Comparison of ENCODE assay signal across 8 mouse cellular contexts in the genomic region with DNA sequence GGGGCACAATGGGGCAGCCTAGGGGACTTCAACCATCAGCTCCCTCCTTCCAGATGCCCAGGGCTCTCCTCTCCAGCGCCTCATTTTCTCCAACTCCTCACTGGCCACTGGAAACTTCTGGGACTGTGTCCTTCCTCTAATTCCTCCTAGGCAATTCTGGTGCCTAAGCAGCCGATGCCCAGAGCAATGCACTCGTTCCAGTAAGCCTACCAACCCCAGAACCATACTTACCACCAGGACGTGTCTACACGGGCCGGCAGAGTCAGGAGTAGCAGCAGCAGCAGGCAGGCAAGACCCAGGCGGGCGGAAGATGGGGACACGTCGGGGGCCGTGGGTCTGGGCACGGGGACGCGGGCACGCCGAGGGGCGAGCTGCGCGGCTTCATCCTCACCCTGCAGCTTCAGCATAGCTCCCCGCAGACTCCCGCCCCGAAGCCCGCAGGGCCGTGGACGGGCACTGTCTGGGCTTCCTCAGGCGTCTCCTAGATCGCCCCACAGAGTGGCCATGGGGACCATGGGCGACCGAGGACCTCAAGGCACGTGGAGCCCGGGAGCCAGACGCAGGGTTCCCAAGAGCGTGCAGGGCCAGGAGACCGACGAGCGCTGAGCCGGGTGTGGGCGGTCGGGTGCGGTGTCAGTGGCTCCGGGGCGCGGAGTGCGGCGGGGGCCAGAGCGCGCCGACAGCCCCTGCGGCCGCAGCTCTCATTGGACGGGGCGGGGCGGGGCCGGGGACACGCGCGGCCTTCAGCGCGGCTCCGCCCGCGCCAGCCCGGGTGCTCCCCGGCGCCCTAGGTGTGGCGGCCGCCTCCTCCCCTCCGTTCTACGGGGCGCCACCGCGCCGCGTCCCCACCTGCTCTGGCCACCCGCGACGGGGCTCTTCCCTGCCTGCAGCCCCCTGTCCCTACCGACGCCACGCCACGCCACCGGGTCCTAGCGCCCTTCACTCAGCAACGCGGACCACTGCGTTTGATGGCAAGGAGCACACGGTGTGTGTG. TPM values are rescaled to one million over a fixed set of nuclear protein-coding genes. Genes with fewer than 3 reads are reported as not detected.
DNase-seq lines count a peak whose midpoint lies in the region; ATAC-seq and TF ChIP-seq lines count a peak whose summit lies in the region.
"Had no signal": no experiment of that assay in that cellular context is flagged by ENCODE, and none has a peak within 500 bp of the region (broad histone marks: within the 10 kb centered on the region; RNA-seq: fewer than 3 reads in every experiment).

A gene (minus strand): TSS at position 856 of the 994 bp plus-strand sequence.

- TF ChIP-seq POLR2A in thymus, adult 2 months (IDR thresholded peaks at IDR 0.05; ENCODE audit: control insufficient read depth, extremely low read depth, insufficient read depth, low read length, poor library complexity) = no peak

- H3K4me2 ChIP-seq in embryonic facial prominence, embryonic 11.5 days (ENCODE audit: low read depth, low read length) = peak within 1 kb of the TSS; percentile 79
- peak within 1 kb of the TSS; percentile 60 for H3K4me2 ChIP-seq in hindbrain, embryonic 11.5 days (replicated peaks; ENCODE audit: low read depth, low read length)
- peak within 1 kb of the TSS; percentile 66 for H3K4me2 ChIP-seq in liver, embryonic 15.5 days
- H3K4me2 ChIP-seq in stomach, embryonic 14.5 days (replicated peaks; ENCODE audit: low read depth, low read length) = peak within 1 kb of the TSS; percentile 67

- H3K4me3 ChIP-seq in thymus, adult 2 months (ENCODE audit: control insufficient read depth, insufficient read depth, low read length) = peak within 1 kb of the TSS; percentile 39
- H3K4me3 ChIP-seq in embryonic facial prominence, embryonic 11.5 days (ENCODE audit: low read depth, low read length) = peak within 1 kb of the TSS; percentile 48
- H3K4me3 ChIP-seq in hindbrain, embryonic 11.5 days (ENCODE audit: low read depth, low read length) = peak within 1 kb of the TSS; percentile 49
- peak within 1 kb of the TSS; percentile 47 for H3K4me3 ChIP-seq in liver, embryonic 15.5 days (replicated peaks)
- H3K4me3 ChIP-seq in stomach, embryonic 14.5 days (ENCODE audit: low read depth, low read length) = peak within 1 kb of the TSS; percentile 42
- H3K4me3 ChIP-seq: erythroblast, embryonic 14.5 days had no signal

- no peak for TF ChIP-seq CTCF in thymus, adult 2 months (IDR thresholded peaks at IDR 0.05; ENCODE audit: borderline replicate concordance, control insufficient read depth, extremely low read depth, insufficient read depth, low read length, poor library complexity)

- 3% methylated on average over 86 of the region's 87 CpGs for WGBS in thymus, adult 2 months
- 2% methylated on average over 75 of the region's 87 CpGs for WGBS in embryonic facial prominence, embryonic 11.5 days
- WGBS in hindbrain, embryonic 11.5 days = 2% methylated on average over 62 of the region's 87 CpGs
- WGBS in liver, embryonic 15.5 days (ENCODE audit: insufficient replicate concordance) = 2% methylated on average over 82 of the region's 87 CpGs
- WGBS in stomach, embryonic 14.5 days = 1% methylated on average over 71 of the region's 87 CpGs

- peaks cover 26% of the 10 kb centered on the region for H3K4me1 ChIP-seq in thymus, adult 2 months (replicated peaks; ENCODE audit: control insufficient read depth, insufficient read depth, low read length)
- H3K4me1 ChIP-seq in embryonic facial prominence, embryonic 11.5 days (ENCODE audit: control insufficient read depth, insufficient read depth, low read length) = peaks cover 22% of the 10 kb centered on the region
- H3K4me1 ChIP-seq in hindbrain, embryonic 11.5 days (replicated peaks; ENCODE audit: control insufficient read depth, insufficient read depth, low read length) = peaks cover 4% of the 10 kb centered on the region; the same call in 1 of the 2 replicates
- peaks cover 22% of the 10 kb centered on the region for H3K4me1 ChIP-seq in liver, embryonic 15.5 days (replicated peaks)
- H3K4me1 ChIP-seq in stomach, embryonic 14.5 days (ENCODE audit: control insufficient read depth, insufficient read depth, low read length) = peaks cover 7% of the 10 kb centered on the region; the same call in 1 of the 2 replicates

- H3K9me3 ChIP-seq in embryonic facial prominence, embryonic 11.5 days (replicated peaks; ENCODE audit: control insufficient read depth, low read length) = no peaks in the 10 kb centered on the region
- H3K9me3 ChIP-seq in hindbrain, embryonic 11.5 days (ENCODE audit: control insufficient read depth, low read length) = no peaks in the 10 kb centered on the region
- no peaks in the 10 kb centered on the region for H3K9me3 ChIP-seq in liver, embryonic 15.5 days (replicated peaks)
- H3K9me3 ChIP-seq in stomach, embryonic 14.5 days (ENCODE audit: control insufficient read depth, low read depth, low read length) = no peaks in the 10 kb centered on the region

- H3K9ac ChIP-seq in embryonic facial prominence, embryonic 11.5 days (replicated peaks; ENCODE audit: low read length) = peak within 1 kb of the TSS; percentile 52
- 0 out of 2 replicates have a peak within 1 kb of the TSS, but pooled peaks have one; percentile 20 for H3K9ac ChIP-seq in hindbrain, embryonic 11.5 days (ENCODE audit: low read depth, low read length)
- no peak within 1 kb of the TSS for H3K9ac ChIP-seq in liver, embryonic 15.5 days
- peak within 1 kb of the TSS; percentile 14 for H3K9ac ChIP-seq in stomach, embryonic 14.5 days (replicated peaks; ENCODE audit: low read depth, low read length)

- peak; percentile 50; the same call in 1 of the 2 replicates for ATAC-seq in embryonic facial prominence, embryonic 11.5 days (replicated peaks; ENCODE audit: insufficient number of reproducible peaks, low FRiP score, low TSS enrichment, low read depth)
- peak; percentile 65 for ATAC-seq in hindbrain, embryonic 11.5 days (ENCODE audit: low FRiP score)
- ATAC-seq in liver, embryonic 15.5 days (ENCODE audit: insufficient read depth) = peak; percentile 33
- ATAC-seq in stomach, embryonic 14.5 days (ENCODE audit: insufficient number of reproducible peaks, insufficient read depth, low FRiP score, low read depth) = peak; percentile 55

- H3K36me3 ChIP-seq in thymus, adult 2 months (ENCODE audit: control insufficient read depth, insufficient read depth, low read length) = no peaks in the 10 kb centered on the region
- H3K36me3 ChIP-seq in embryonic facial prominence, embryonic 11.5 days (replicated peaks; ENCODE audit: control insufficient read depth, insufficient read depth, low read depth, low read length) = no peaks in the 10 kb centered on the region
- H3K36me3 ChIP-seq in hindbrain, embryonic 11.5 days (ENCODE audit: control insufficient read depth, insufficient read depth, low read length) = no peaks in the 10 kb centered on the region
- no peaks in the 10 kb centered on the region for H3K36me3 ChIP-seq in liver, embryonic 15.5 days (replicated peaks)
- no peaks in the 10 kb centered on the region for H3K36me3 ChIP-seq in stomach, embryonic 14.5 days (ENCODE audit: control insufficient read depth, insufficient read depth, low read length)

- H3K27ac ChIP-seq in thymus, adult 2 months (ENCODE audit: control insufficient read depth, insufficient read depth, low read length) = no peak within 1 kb of the TSS
- H3K27ac ChIP-seq in embryonic facial prominence, embryonic 11.5 days (replicated peaks; ENCODE audit: low read depth, low read length) = 0 out of 2 replicates have a peak within 1 kb of the TSS, but pooled peaks have one; percentile 2
- H3K27ac ChIP-seq in hindbrain, embryonic 11.5 days (ENCODE audit: low read depth, low read length) = no peak within 1 kb of the TSS
- H3K27ac ChIP-seq in liver, embryonic 15.5 days (replicated peaks) = no peak within 1 kb of the TSS
- peak within 1 kb of the TSS; percentile 4; the same call in 1 of the 2 replicates for H3K27ac ChIP-seq in stomach, embryonic 14.5 days (ENCODE audit: low read length)

- H3K27me3 ChIP-seq in thymus, adult 2 months (ENCODE audit: control insufficient read depth, insufficient read depth, low read length) = peaks cover 15% of the 10 kb centered on the region
- peaks cover 42% of the 10 kb centered on the region for H3K27me3 ChIP-seq in embryonic facial prominence, embryonic 11.5 days (ENCODE audit: control insufficient read depth, insufficient read depth, low read length)
- H3K27me3 ChIP-seq in hindbrain, embryonic 11.5 days (ENCODE audit: control insufficient read depth, insufficient read depth, low read length) = peaks cover 54% of the 10 kb centered on the region
- peaks cover 87% of the 10 kb centered on the region for H3K27me3 ChIP-seq in liver, embryonic 15.5 days
- no peaks in the 10 kb centered on the region for H3K27me3 ChIP-seq in stomach, embryonic 14.5 days (ENCODE audit: control insufficient read depth, insufficient read depth, low read length)

- no peak for DNase-seq in thymus, adult 2 months
- no peak for DNase-seq in thymus, postnatal 25 days
- no peak for DNase-seq in embryonic facial prominence, embryonic 11.5 days (ENCODE audit: low spot score)
- DNase-seq in hindbrain, embryonic 11.5 days (ENCODE audit: low spot score) = peak; percentile 62
- DNase-seq in layer of hippocampus, postnatal 14 days (ENCODE audit: low spot score in 2 of 2) = no peak

RNA-seq across cellular contexts. Expression of the gene that starts here (rescaled TPM):
- polyA plus RNA-seq in thymus, adult 2 months (2012; rRNA removed) = 0.89 and 1.2 TPM in 2 replicates
- 0.87 and 1.5 TPM in 2 replicates for polyA plus RNA-seq in embryonic facial prominence, embryonic 11.5 days (2014; fragmentation: Nextera tagmentation; extraction: Ambion mirVana)
- 1.8 and 2.1 TPM in 2 replicates for polyA plus RNA-seq in hindbrain, embryonic 11.5 days (2014; fragmentation: Nextera tagmentation; extraction: Ambion mirVana)
- polyA plus RNA-seq in liver, embryonic 15.5 days (2015; fragmentation: Nextera tagmentation; extraction: Ambion mirVana) = 0.05 and 0.20 TPM in 2 replicates
- 4.1 and 4.5 TPM in 2 replicates for polyA plus RNA-seq in stomach, embryonic 14.5 days (2014; fragmentation: Nextera tagmentation; extraction: Ambion mirVana)
- total RNA-seq in layer of hippocampus, postnatal 14 days (2021) = under 1 TPM; 0.85 to 0.91 TPM
- polyA plus RNA-seq: erythroblast, embryonic 14.5 days had no signal

Comparison
In these comparisons a context has a peak if more than half of its experiments do, and no peak if none do; other contexts are left out.
1. Peak in ATAC-seq, H3K4me3 ChIP-seq and H3K4me2 ChIP-seq in liver, embryonic 15.5 days; RNA of the gene not detected or under 1 TPM.
2. H3K27ac ChIP-seq: peak in embryonic facial prominence, embryonic 11.5 days (single experiment) and stomach, embryonic 14.5 days (single experiment); none in thymus, adult 2 months (single experiment), hindbrain, embryonic 11.5 days (single experiment) and liver, embryonic 15.5 days (single experiment).
3. Peak in every context shown above with its lines, with median percentiles within 50 percentile points of each other: H3K4me3 ChIP-seq, ATAC-seq and H3K4me2 ChIP-seq.